Comparison of ENCODE assay signal across 8 mouse cellular contexts in genomic region chrX:47985000-47985619, GRCm38 (mm10). TPM values are rescaled to one million over a fixed set of nuclear protein-coding genes. Genes with fewer than 3 reads are reported as not detected.
A peak's percentile ranks its signal among the peaks of the same experiment; 100 is the strongest.
DNase-seq lines count a peak whose midpoint lies in the region; ATAC-seq and TF ChIP-seq lines count a peak whose summit lies in the region.

No protein-coding gene starts in this region.

- peaks cover 0 to 4% of the 10 kb centered on the region in 2 experiments for H3K27me3 ChIP-seq in MEL (ENCODE audit: control insufficient read depth in 1 of 2, insufficient read depth in 2 of 2, low read length in 2 of 2)
- H3K27me3 ChIP-seq in forebrain, embryonic 11.5 days (ENCODE audit: control insufficient read depth, insufficient read depth, low read length), result no peaks in the 10 kb centered on the region
- no peaks in the 10 kb centered on the region; the same call in 1 of the 2 replicates for H3K27me3 ChIP-seq in lung, embryonic 15.5 days

- TF ChIP-seq RAD21 in MEL (IDR thresholded peaks at IDR 0.05; ENCODE audit: low read depth, low read length), result peak; percentile 64

- H3K4me3 ChIP-seq in MEL (ENCODE audit: control insufficient read depth in 1 of 2, insufficient read depth in 1 of 2, low read depth in 2 of 2, low read length in 2 of 2), result peak overlapping the region; percentile 31 to 39; a peak in 3 of 4 replicates
- no peak overlapping the region for H3K4me3 ChIP-seq in forebrain, embryonic 11.5 days (ENCODE audit: low read depth, low read length)
- peak overlapping the region; percentile 39; the same call in 1 of the 2 replicates for H3K4me3 ChIP-seq in layer of hippocampus, adult 2 months
- H3K4me3 ChIP-seq in lung, embryonic 15.5 days, result peak overlapping the region; percentile 15; the same call in 1 of the 2 replicates

- no peak for TF ChIP-seq EP300 in MEL (IDR thresholded peaks at IDR 0.05; ENCODE audit: low read depth in 1 of 2, low read length in 2 of 2)

- intact Hi-C loops in heart, postnatal 14 days (cut with DNase I), result loop anchor here (5.0 kb wide), 1 partner anchor 542 kb away; no protein-coding TSS in a partner anchor

- no peak for TF ChIP-seq POLR2A in MEL (IDR thresholded peaks at IDR 0.05; ENCODE audit: control insufficient read depth in 1 of 2, insufficient read depth in 1 of 2, low read depth in 1 of 2, low read length in 2 of 2, poor library complexity in 1 of 2)

- no peaks in the 10 kb centered on the region for H3K4me1 ChIP-seq in MEL (ENCODE audit: control insufficient read depth in 1 of 2, insufficient read depth in 2 of 2, low read length in 2 of 2)
- H3K4me1 ChIP-seq in forebrain, embryonic 11.5 days (replicated peaks; ENCODE audit: control insufficient read depth, insufficient read depth, low read length), result no peaks in the 10 kb centered on the region
- H3K4me1 ChIP-seq in lung, embryonic 15.5 days, result no peaks in the 10 kb centered on the region

- WGBS in forebrain, embryonic 11.5 days, result 22% methylated on average over 19 of the region's 19 CpGs
- WGBS in lung, embryonic 15.5 days, result 19% methylated on average over 19 of the region's 19 CpGs

- DNase-seq in MEL (ENCODE audit: low read depth, low spot score), result peak; percentile 62
- peak; percentile 14 for DNase-seq in brain, embryonic 18.5 days (ENCODE audit: low read depth, low spot score)
- DNase-seq in forebrain, embryonic 11.5 days (ENCODE audit: low spot score), result peak; percentile 75
- peak; percentile 60 to 69 for DNase-seq in heart, postnatal 14 days
- DNase-seq in layer of hippocampus, adult 2 months (ENCODE audit: low spot score in 2 of 2), result peak in 1 of 2 experiments; percentile 66
- DNase-seq in retina, embryonic 14.5 days (ENCODE audit: low spot score), result peak; percentile 72

- H3K79me2 ChIP-seq in MEL (ENCODE audit: control insufficient read depth, insufficient read depth, low read length, poor library complexity), result no peaks in the 10 kb centered on the region

- no peaks in the 10 kb centered on the region for H3K36me3 ChIP-seq in MEL (ENCODE audit: control insufficient read depth in 1 of 2, insufficient read depth in 2 of 2, low read length in 2 of 2)
- no peaks in the 10 kb centered on the region for H3K36me3 ChIP-seq in forebrain, embryonic 11.5 days (ENCODE audit: control insufficient read depth, insufficient read depth, low read length)
- H3K36me3 ChIP-seq in lung, embryonic 15.5 days, result no peaks in the 10 kb centered on the region

- H3K9me3 ChIP-seq in MEL (replicated peaks; ENCODE audit: insufficient read depth, low read length), result no peaks in the 10 kb centered on the region
- H3K9me3 ChIP-seq in forebrain, embryonic 11.5 days (ENCODE audit: control insufficient read depth, low read length), result no peaks in the 10 kb centered on the region
- no peaks in the 10 kb centered on the region for H3K9me3 ChIP-seq in lung, embryonic 15.5 days

- peak overlapping the region; percentile 27; the same call in 1 of the 2 replicates for H3K4me2 ChIP-seq in forebrain, embryonic 11.5 days (ENCODE audit: low read depth, low read length, severe bottlenecking)
- peak overlapping the region; percentile 44 for H3K4me2 ChIP-seq in lung, embryonic 15.5 days

- H3K9ac ChIP-seq in MEL (ENCODE audit: control insufficient read depth, low read depth, low read length, poor library complexity, severe bottlenecking), result no peak overlapping the region
- H3K9ac ChIP-seq in forebrain, embryonic 11.5 days (ENCODE audit: low read length), result no peak overlapping the region; the same call in 1 of the 2 replicates
- no peak overlapping the region for H3K9ac ChIP-seq in lung, embryonic 15.5 days

- no peak for ATAC-seq in forebrain, embryonic 11.5 days (replicated peaks; ENCODE audit: low FRiP score)
- no peak for ATAC-seq in lung, embryonic 15.5 days (ENCODE audit: borderline replicate concordance, extremely low read depth, low FRiP score, low TSS enrichment)
- ATAC-seq in erythroblast, adult 5-6 weeks (replicated peaks; ENCODE audit: low FRiP score, poor library complexity, severe bottlenecking), result no peak

- H3K27ac ChIP-seq in MEL (ENCODE audit: control insufficient read depth, low read depth, low read length), result no peak overlapping the region
- no peak overlapping the region for H3K27ac ChIP-seq in forebrain, embryonic 11.5 days (ENCODE audit: low read depth, low read length)
- no peak overlapping the region for H3K27ac ChIP-seq in layer of hippocampus, adult 2 months
- no peak overlapping the region for H3K27ac ChIP-seq in lung, embryonic 15.5 days

- peak in 2 of 3 experiments; percentile 59 to 61; a peak in 5 of 6 replicates for TF ChIP-seq CTCF in MEL (IDR thresholded peaks at IDR 0.05 in 2 of 3, conservative IDR thresholded peaks at IDR 0.05 in 1 of 3; ENCODE audit: control insufficient read depth in 1 of 3, insufficient read depth in 1 of 3, low read depth in 2 of 3, low read length in 3 of 3, poor library complexity in 1 of 3, severe bottlenecking in 1 of 3)
- peak; percentile 76 for TF ChIP-seq CTCF in layer of hippocampus, adult 2 months (conservative IDR thresholded peaks at IDR 0.05)

TF ChIP-seq in MEL, 35 proteins besides CTCF, POLR2A, EP300 and RAD21:
- TF ChIP-seq TBP (IDR thresholded peaks at IDR 0.05; ENCODE audit: low read depth, low read length) (no peak), MAZ (IDR thresholded peaks at IDR 0.05; ENCODE audit: low read depth, low read length) (no peak), NRF1 (IDR thresholded peaks at IDR 0.05; ENCODE audit: insufficient read depth, low read depth, low read length, poor library complexity, severe bottlenecking) (peak; percentile 55; the same call in 1 of the 2 replicates), ZNF384 (IDR thresholded peaks at IDR 0.05; ENCODE audit: low read depth, low read length) (no peak), ELF1 (IDR thresholded peaks at IDR 0.05; ENCODE audit: low read depth, low read length) (no peak), ZC3H11A (IDR thresholded peaks at IDR 0.05; ENCODE audit: low read depth, low read length) (peak; percentile 40; the same call in 1 of the 2 replicates), E2F4 (IDR thresholded peaks at IDR 0.05; ENCODE audit: borderline replicate concordance, low read depth, low read length) (no peak), MXI1 (IDR thresholded peaks at IDR 0.05; ENCODE audit: low read depth, low read length) (no peak), USF2 (IDR thresholded peaks at IDR 0.05; ENCODE audit: borderline replicate concordance in 1 of 2, insufficient read depth in 1 of 2, low read depth in 1 of 2, low read length in 2 of 2) (0 out of 4 replicates have a peak, but pooled peaks of 1 of the 2 experiments have one; percentile 39), RCOR1 (IDR thresholded peaks at IDR 0.05; ENCODE audit: low read depth, low read length) (no peak), POLR2AphosphoS2 (IDR thresholded peaks at IDR 0.05; ENCODE audit: low read length) (no peak), POLR2AphosphoS5 (IDR thresholded peaks at IDR 0.05; ENCODE audit: borderline replicate concordance, low read depth, low read length) (no peak), USF1 (IDR thresholded peaks at IDR 0.05; ENCODE audit: low read depth, low read length) (peak; percentile 83), ETS1 (IDR thresholded peaks at IDR 0.05; ENCODE audit: low read depth, low read length) (no peak), KAT2A (conservative IDR thresholded peaks at IDR 0.05; ENCODE audit: low read depth, low read length) (no peak), TAL1 (IDR thresholded peaks at IDR 0.05; ENCODE audit: low read length) (no peak), NELFE (IDR thresholded peaks at IDR 0.05; ENCODE audit: low read depth, low read length) (no peak), MAFK (IDR thresholded peaks at IDR 0.05; ENCODE audit: borderline replicate concordance, low read depth, low read length) (no peak), UBTF (IDR thresholded peaks at IDR 0.05; ENCODE audit: borderline replicate concordance, insufficient read depth, low read depth, low read length) (no peak), SMC3 (IDR thresholded peaks at IDR 0.05; ENCODE audit: low read depth, low read length) (peak; percentile 48), MAX (IDR thresholded peaks at IDR 0.05; ENCODE audit: low read length) (peak; percentile 77), HCFC1 (IDR thresholded peaks at IDR 0.05; ENCODE audit: low read depth, low read length) (no peak), MYC (IDR thresholded peaks at IDR 0.05; ENCODE audit: low read depth, low read length) (peak; percentile 85), ZMIZ1 (IDR thresholded peaks at IDR 0.05; ENCODE audit: low read depth, low read length) (no peak), BHLHE40 (IDR thresholded peaks at IDR 0.05; ENCODE audit: borderline replicate concordance, low read depth, low read length) (peak; percentile 82), GABPA (IDR thresholded peaks at IDR 0.05; ENCODE audit: low read depth, low read length) (no peak), ZKSCAN1 (IDR thresholded peaks at IDR 0.05; ENCODE audit: low read depth, low read length) (no peak), MYB (IDR thresholded peaks at IDR 0.05; ENCODE audit: low read depth, low read length) (no peak), MEF2A (IDR thresholded peaks at IDR 0.05; ENCODE audit: extremely low read depth, insufficient replicate concordance, low read depth, low read length, poor library complexity, severe bottlenecking) (no peak)

RNA-seq across cellular contexts. Expression of gene Apln, which starts 49.5 kb away (rescaled TPM):
- total RNA-seq in MEL (2012; rRNA removed), result not detected in 2 replicates
- under 1 TPM in 1 of 2 experiments, not detected in 1; 0.08 TPM for polyA plus RNA-seq in MEL (2012; ENCODE audit: insufficient read depth in 1 of 2, insufficient read length in 2 of 2, low read depth in 1 of 2, low replicate concordance in 2 of 2, missing spikeins in 1 of 2)
- 3.8 and 4.0 TPM in 2 replicates for polyA plus RNA-seq in forebrain, embryonic 11.5 days (2014; fragmentation: Nextera tagmentation; extraction: Ambion mirVana)
- 10 to 100 TPM; 13.2 to 20.6 TPM for total RNA-seq in heart, postnatal 14 days (2021)
- total RNA-seq in layer of hippocampus, adult 2 months (2021), result 10 to 100 TPM; 12.2 to 15.4 TPM
- 13.4 and 15.1 TPM in 2 replicates for polyA plus RNA-seq in lung, embryonic 15.5 days (2015; fragmentation: Nextera tagmentation; extraction: Ambion mirVana)
- not detected in 2 replicates for total RNA-seq in erythroblast, adult 5-6 weeks (2015; ENCODE audit: low replicate concordance)
- total RNA-seq in erythroblast, adult 5-6 weeks (2017; ENCODE audit: low replicate concordance), result 0.28 TPM in 1 of 2 replicates, not detected in the other

Comparison
In these comparisons a context has a peak if more than half of its experiments do, and no peak if none do; other contexts are left out.
1. RNA of gene Apln, which starts 49.5 kb away (total RNA-seq): 13.2 to 20.6 TPM in heart, postnatal 14 days and 12.2 to 15.4 TPM in layer of hippocampus, adult 2 months; not detected in MEL and 0.28 TPM in erythroblast, adult 5-6 weeks; every median in the first group is over 10 times any median in the second.